Mouse (Mus musculus): ENCODE data around the gene Taar7d. TPM values are rescaled to one million over a fixed set of nuclear protein-coding genes. Genes with fewer than 3 reads are reported as not detected.

Taar7d gene
- total RNA-seq (2023), result not detected in 2 replicates

GRCm38 (mm10) chr10:24026922-24027321 lies at the start of gene Taar7d:
Taar7d (plus strand) TSS chr10:24027222.

GRCm38 (mm10) chr10:23985546-23985945 lies 41.5 kb upstream of the Taar7d start, which contains the start of gene Taar6:
Taar6 (minus strand) TSS chr10:23985646.

GRCm38 (mm10) chr10:23993381-23993780 lies 33.6 kb upstream of the Taar7d start, which contains the start of gene Taar7a:
Taar7a (minus strand) TSS chr10:23993481.

GRCm38 (mm10) chr10:23999639-24000038 lies 27.4 kb upstream of the Taar7d start, which contains the start of gene Taar7b:
Taar7b (plus strand) TSS chr10:23999939.

GRCm38 (mm10) chr10:24037314-24037713 lies 10.3 kb downstream of the Taar7d start, which contains the start of gene Taar7e:
Taar7e (plus strand) TSS chr10:24037614.

GRCm38 (mm10) chr10:24049210-24049609 lies 22.2 kb downstream of the Taar7d start, which contains the start of gene Taar7f:
Taar7f (plus strand) TSS chr10:24049510.

GRCm38 (mm10) chr10:24076200-24076599 lies 49.2 kb downstream of the Taar7d start, which contains the start of gene Taar8a:
Taar8a (plus strand) TSS chr10:24076500.

Other genes with a start within 250 kb of the Taar7d start
- gene Rps12, start 239.9 kb upstream of the Taar7d start, total RNA-seq (2023), result 294 and 605 TPM in 2 replicates
- gene Slc18b1, start 230.2 kb upstream of the Taar7d start, total RNA-seq (2023), result not detected in 2 replicates
- gene Vnn3, start 175.8 kb upstream of the Taar7d start, total RNA-seq (2023), result 42.8 and 50.9 TPM in 2 replicates
- gene Vnn1, start 132.5 kb upstream of the Taar7d start, total RNA-seq (2023), result not detected in 2 replicates
- gene Taar1, start 106.9 kb upstream of the Taar7d start, total RNA-seq (2023), result not detected in 2 replicates
- not detected in 2 replicates for gene Taar2, start 88.7 kb upstream of the Taar7d start, total RNA-seq (2023)
- gene Taar3, start 77.7 kb upstream of the Taar7d start, total RNA-seq (2023), result not detected in 2 replicates
- gene Taar4, start 66.7 kb upstream of the Taar7d start, total RNA-seq (2023), result not detected in 2 replicates
- gene Taar5, start 56.5 kb upstream of the Taar7d start, total RNA-seq (2023), result not detected in 2 replicates
- gene Taar6, start 41.6 kb upstream of the Taar7d start, total RNA-seq (2023), result not detected in 2 replicates
- not detected in 2 replicates for gene Taar7a, start 33.7 kb upstream of the Taar7d start, total RNA-seq (2023)
- gene Taar7b, start 27.3 kb upstream of the Taar7d start, total RNA-seq (2023), result not detected in 2 replicates
- not detected in 2 replicates for gene Taar7e, start 10.4 kb downstream of the Taar7d start, total RNA-seq (2023)
- gene Taar7f, start 22.3 kb downstream of the Taar7d start, total RNA-seq (2023), result not detected in 2 replicates
- gene Taar8a, start 49.3 kb downstream of the Taar7d start, total RNA-seq (2023), result not detected in 2 replicates
- not detected in 2 replicates for gene Taar8b, start 65.1 kb downstream of the Taar7d start, total RNA-seq (2023)
- gene Taar8c, start 74.7 kb downstream of the Taar7d start, total RNA-seq (2023), result not detected in 2 replicates
- not detected in 2 replicates for gene Taar9, start 82.3 kb downstream of the Taar7d start, total RNA-seq (2023)
- 82.1 and 86.0 TPM in 2 replicates for gene Stx7, start 122.1 kb downstream of the Taar7d start, total RNA-seq (2023)
- gene Moxd1, start 196.3 kb downstream of the Taar7d start, total RNA-seq (2023), result not detected in 2 replicates